Mouse (Mus musculus) layer of hippocampus, postnatal 36 days (tissue): ENCODE data around the gene Tpi1. TPM values are rescaled to one million over a fixed set of nuclear protein-coding genes. Genes with fewer than 3 reads are reported as not detected.

Experiments used
- DNase-seq, 2 experiments: peaks; one replicate each; pipeline ENCODE4 v3.0.0; 2022
- total RNA-seq, 2 experiments: library from RNA; stranded (reverse); gene quantifications; 2 replicates each; pipeline ENCODE4 v1.2.3; 2021

Tpi1 gene
- total RNA-seq, result 100 to 1,000 TPM; 731 to 778 TPM

DNA sequence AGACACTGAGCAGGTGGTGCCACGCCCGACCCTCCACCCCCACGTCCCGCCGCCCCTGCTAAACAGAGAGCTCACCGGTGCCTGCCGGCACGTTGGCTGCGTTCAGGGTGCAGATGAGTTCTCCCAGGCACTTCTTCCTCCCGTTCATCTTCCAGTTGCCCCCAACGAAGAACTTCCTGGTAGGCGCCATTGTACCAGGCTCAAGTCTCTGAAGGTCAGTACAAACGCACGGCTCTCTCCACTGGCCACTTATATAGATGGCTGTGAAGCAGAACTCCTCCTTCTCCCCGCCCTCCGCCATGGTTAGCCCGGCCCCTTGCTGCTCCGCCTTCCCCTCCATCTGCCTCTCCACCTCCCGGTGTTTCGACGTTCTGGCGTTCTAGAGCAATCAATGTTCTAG, at the start of gene Tpi1:
Tpi1 (minus strand) TSS at position 364 of the 400 bp plus-strand sequence.
- DNase-seq, result peak; percentile 90 to 91

GRCm38 (mm10) chr6:124863125-124863657, 49.1 kb upstream of the Tpi1 start:
- peak in 1 of 2 experiments; percentile 35 for DNase-seq

DNA sequence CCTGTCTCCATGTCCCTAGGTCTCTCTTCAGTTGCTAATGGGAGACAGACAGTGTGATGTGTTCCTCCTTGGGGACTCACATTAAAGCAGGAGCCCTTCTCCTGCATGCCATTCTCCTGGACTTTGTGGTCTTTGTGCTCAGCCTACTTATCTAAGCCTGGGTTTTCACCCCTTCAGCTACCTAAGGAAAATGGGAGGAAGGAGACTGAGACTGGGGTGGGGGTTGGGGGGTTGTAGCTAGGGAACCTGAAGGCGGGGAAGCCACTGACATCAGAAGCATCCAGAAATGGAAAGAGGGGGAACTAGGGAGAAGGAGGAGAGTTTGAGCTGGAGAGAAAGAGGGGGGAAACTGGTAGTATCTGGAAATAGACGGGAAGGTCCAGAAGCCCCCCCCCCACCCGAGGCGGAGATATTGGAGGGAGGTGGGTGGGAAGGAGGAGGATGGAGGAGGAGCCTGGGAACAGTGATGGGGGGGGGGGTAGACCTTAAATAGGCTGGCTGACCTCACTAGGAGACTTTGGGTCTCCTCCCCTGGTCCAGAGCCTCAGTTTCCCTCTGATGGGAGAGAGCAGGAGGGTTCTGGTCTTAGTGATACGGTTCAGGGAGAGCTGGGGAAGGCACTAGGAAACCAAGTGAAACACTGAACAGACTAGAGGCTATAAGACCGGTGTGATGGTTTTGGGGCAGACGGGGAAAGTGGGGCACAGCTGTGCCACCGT, 48.5 kb upstream of the Tpi1 start:
- no peak for DNase-seq

DNA sequence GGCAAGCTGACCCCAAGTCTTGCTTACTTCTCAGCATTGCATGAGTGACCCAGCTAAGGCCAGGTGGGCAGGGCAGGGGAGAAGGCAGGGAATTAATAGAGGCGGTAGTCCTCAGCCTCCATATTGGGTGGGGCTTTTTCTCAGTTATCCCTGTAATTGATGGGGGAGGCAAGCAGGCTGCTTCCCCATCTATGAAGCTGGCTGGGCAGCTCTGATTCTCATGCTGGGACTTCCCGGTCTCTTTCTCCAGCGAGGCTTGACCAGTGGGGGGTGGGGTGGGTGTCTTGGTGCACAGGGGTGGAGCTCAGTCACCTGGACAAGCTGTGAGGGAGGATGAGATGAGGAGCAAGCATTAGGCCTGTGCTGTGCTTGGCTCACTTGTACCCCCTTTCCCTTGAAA, 47.7 kb upstream of the Tpi1 start:
- DNase-seq, result no peak

DNA sequence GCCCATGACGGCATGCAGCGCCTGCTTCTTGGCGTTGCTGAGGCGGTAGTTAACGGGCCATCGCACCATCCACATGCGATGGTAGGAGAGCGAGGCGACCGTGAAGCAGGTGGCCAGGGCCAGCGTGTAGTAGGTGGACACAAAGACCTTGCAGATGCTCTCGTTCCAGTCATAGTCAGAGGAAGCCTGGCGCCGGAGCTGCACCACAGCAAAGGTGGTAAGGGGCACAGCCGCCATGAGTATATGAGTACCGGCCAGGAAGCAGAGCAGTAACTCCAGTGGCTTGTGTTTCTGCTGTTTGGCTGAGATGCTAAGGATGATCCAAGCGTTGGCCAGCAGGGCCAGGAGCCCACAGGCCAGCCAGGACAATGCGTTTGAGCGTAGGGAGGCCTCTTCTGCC, 47.2 kb upstream of the Tpi1 start:
- no peak for DNase-seq

GRCm38 (mm10) chr6:124860511-124860910, 46.4 kb upstream of the Tpi1 start:
- DNase-seq, result no peak

DNA sequence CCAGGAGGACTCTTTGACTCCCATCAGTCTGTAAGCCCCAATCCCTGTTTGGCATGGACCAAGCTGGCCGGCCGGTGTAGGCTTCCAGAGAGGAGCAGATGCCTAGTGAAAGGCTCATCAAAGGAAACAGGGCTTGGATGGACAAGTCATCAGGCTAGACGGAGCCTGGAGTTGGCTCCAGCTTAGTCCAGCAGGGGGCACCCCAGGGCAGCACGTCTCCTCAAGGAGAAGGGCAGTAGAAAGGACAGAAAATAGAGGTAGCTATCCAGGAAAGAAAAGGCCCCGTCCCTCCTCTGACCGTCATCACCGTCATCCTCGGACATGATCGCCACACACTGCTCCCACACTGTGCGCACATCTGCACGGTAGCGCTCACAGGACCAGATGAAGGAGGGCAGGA, 45.6 kb upstream of the Tpi1 start:
- peak; percentile 86 to 87 for DNase-seq

GRCm38 (mm10) chr6:124858561-124859318, 44.6 kb upstream of the Tpi1 start:
- DNase-seq, result no peak

- peak in 1 of 2 experiments; percentile 28 for DNase-seq
Measured at GRCm38 (mm10) chr6:124857840-124858530, 43.9 kb upstream of the Tpi1 start.

DNA sequence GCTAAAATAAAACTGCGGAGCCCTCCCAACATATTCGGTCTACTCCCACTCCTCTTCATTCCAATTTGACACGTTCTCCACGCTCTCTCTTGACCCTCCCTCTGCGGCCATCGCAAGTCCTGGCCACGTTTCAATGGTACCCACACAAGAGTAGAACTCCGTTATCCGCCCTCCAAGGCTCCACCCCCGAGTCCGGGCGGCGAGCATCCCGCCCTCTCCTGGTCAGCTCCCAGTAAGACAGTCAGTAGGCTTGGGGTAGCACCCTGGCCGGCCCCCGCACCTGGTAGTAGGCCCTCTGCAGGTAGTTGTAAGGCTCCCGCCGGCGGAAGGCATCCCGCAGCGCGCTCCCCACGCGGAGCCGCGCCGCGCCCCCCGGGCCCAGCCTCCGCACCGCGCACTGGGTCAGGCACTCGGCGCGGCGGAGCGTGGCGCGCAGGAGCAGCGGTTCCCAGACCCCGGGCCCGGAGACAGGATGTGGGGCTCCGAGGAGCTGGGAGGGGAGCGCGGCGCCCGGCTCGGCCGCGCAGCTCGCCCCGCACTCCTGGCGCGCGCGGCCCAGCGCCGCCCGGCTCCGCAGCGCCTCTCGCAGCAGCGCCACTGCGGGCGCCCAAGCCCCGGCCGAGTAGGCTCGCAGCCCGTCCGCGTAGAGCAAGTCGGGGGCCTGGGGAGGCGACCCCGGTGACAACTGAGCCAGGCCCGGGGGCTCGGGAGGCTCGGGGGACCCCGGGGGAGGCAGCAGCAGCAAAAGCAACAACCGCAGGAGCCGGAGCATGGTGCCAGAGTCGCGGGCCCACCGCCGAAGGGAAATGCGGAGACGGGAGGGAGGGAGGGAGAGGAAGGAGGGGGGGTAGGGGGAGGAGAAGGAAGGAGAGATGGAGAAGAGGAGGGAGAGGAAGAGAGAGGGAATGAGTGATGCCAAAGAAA, 43.1 kb upstream of the Tpi1 start, which contains the start of gene P3h3:
P3h3 (minus strand) TSS at position 837 of the 924 bp plus-strand sequence.
- DNase-seq, result peak; percentile 85

DNA sequence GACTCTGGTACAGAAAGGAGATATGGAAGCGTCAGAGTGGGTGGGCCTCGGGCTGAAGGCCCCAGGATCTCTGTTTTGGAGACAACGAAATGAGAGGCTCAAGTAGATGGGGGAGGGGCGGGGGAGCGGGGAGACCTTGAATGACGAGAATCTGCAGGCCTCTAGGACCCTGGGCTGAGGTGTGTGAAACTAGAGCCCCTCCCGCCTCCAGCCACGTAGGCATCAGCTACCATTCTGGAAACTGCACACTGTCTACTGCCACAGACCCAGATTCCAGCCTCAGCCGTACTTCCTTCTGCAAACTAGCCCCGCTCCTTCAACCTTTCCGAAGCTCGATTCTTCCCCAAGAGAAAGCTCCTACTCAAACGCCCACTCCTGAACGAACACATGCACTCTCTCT, 42.2 kb upstream of the Tpi1 start:
- peak in 1 of 2 experiments; percentile 48 for DNase-seq

DNA sequence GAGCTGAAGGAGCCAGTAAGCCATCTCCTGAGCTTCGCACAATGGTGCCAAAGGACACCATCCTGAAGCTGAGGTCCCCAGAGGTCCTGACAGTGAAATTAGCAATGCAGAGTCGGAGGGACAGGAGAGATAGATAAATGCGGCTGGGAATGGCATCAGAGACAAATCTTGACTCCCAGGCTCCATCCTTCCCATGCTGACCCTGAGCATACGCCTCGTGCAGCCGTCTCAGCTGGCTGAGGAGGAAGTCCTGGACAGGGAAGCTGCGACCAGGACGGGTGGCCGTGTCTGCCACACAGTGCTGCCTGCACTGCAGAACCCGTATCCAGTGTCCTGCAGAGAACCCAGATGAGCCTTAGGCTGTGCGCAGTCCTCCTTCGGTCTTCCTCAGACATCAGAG, 40.6 kb upstream of the Tpi1 start:
- DNase-seq, result no peak

- DNase-seq, result no peak
Measured at GRCm38 (mm10) chr6:124850535-124850934, 36.4 kb upstream of the Tpi1 start.

DNA sequence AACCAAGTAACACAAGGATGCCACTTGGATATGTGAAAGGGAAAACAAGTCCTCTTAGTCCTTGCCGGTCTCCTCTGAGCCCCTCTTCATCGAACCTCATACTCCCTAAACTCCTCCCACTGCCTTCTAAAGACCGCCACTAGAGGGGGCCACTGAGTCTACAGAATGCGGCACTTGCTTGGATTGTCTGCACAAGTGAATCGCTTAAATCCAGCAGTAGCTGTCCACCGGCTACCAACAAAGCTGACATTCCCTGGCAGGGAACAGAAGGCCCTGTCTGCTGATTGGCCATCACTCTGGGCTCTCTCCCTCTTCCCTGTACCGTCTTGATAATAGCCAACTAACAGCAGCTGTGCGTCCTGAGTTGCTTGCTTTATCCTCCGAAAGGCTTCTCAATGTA, 33.2 kb upstream of the Tpi1 start:
- DNase-seq, result peak; percentile 89 to 92

GRCm38 (mm10) chr6:124840241-124841167, 26.4 kb upstream of the Tpi1 start, which contains the start of gene Gnb3:
Gene Gnb3 (minus strand): TSS chr6:124840275.
- DNase-seq, result no peak

GRCm38 (mm10) chr6:124839805-124840204, 25.7 kb upstream of the Tpi1 start:
- no peak for DNase-seq

GRCm38 (mm10) chr6:124836411-124836810, 22.3 kb upstream of the Tpi1 start:
- no peak for DNase-seq

GRCm38 (mm10) chr6:124835531-124835930, 21.4 kb upstream of the Tpi1 start:
- DNase-seq, result no peak

- DNase-seq, result no peak
Measured at GRCm38 (mm10) chr6:124834512-124835081, 20.5 kb upstream of the Tpi1 start.

GRCm38 (mm10) chr6:124831649-124832048, 17.6 kb upstream of the Tpi1 start:
- DNase-seq, result no peak
